Mouse (Mus musculus) hindbrain, embryonic 12.5 days (tissue): Measurements from ENCODE around the gene Prep. TPM values are rescaled to one million over a fixed set of nuclear protein-coding genes. Genes with fewer than 3 reads are reported as not detected.
A peak's percentile ranks its signal among the peaks of the same experiment; 100 is the strongest.

ENCODE experiments used
- ATAC-seq: fragments of 200-750 bp; cut with Nextera tagmentation; 2 replicates; pipeline ENCODE4 v1.8.0; 2017; ENCODE audit warnings: moderate TSS enrichment; ENCODE audit not compliant: low FRiP score
- H3K27ac ChIP-seq: fragments of 300-500 bp; sonication (generic); 2 replicates; pipeline ENCODE4 v1.5.1; 2016; ENCODE audit warnings: mild to moderate bottlenecking
- H3K27me3 ChIP-seq: fragments of 300-500 bp; sonication (generic); 2 replicates; pipeline ENCODE4 v1.6.1; 2016; ENCODE audit warnings: mild to moderate bottlenecking
- H3K36me3 ChIP-seq: fragments of 300-500 bp; sonication (generic); 2 replicates; pipeline ENCODE4 v1.6.1; 2016; ENCODE audit warnings: mild to moderate bottlenecking
- H3K4me1 ChIP-seq: fragments of 300-500 bp; sonication (generic); 2 replicates; pipeline ENCODE4 v1.6.1; 2016
- H3K4me2 ChIP-seq: fragments of 300-500 bp; sonication (generic); replicated peaks from 2 replicates; pipeline ENCODE4 v1.6.1; 2016; ENCODE audit warnings: mild to moderate bottlenecking
- H3K4me3 ChIP-seq: fragments of 300-500 bp; sonication (generic); 2 replicates; pipeline ENCODE4 v1.5.1; 2016; ENCODE audit warnings: mild to moderate bottlenecking
- H3K9ac ChIP-seq: fragments of 300-500 bp; sonication (generic); 2 replicates; pipeline ENCODE4 v1.6.1; 2016; ENCODE audit warnings: mild to moderate bottlenecking, moderate library complexity
- H3K9me3 ChIP-seq: fragments of 300-500 bp; sonication (generic); replicated peaks from 2 replicates; pipeline ENCODE4 v1.6.1; 2016; ENCODE audit warnings: mild to moderate bottlenecking
- WGBS: fragments of 180-500 bp; shearing (Covaris S2); methylation state at CpG from one replicate; pipeline ENCODE4 v1.1.7; 2016; 5-methylcytosine and 5-hydroxymethylcytosine counted together
- polyA plus RNA-seq: library from polyadenylated mRNA; unstranded; fragments of >200 nt; fragmentation: Nextera tagmentation; extraction: Ambion mirVana; gene quantifications from 2 replicates; pipeline ENCODE4 v1.2.1, GENCODE M21; 2016

Gene Prep
- polyA plus RNA-seq: 29.0 and 29.5 TPM in 2 replicates

- Histone ChIP-seq H3K9me3 (no peaks in the 10 kb centered on the region), H3K36me3 (no peaks in the 10 kb centered on the region), H3K4me1 (peaks cover 32% of the 10 kb centered on the region), H3K27me3 (no peaks in the 10 kb centered on the region), H3K4me3 (peak within 1 kb of the TSS; percentile 94), H3K9ac (peak within 1 kb of the TSS; percentile 96), H3K27ac (peak within 1 kb of the TSS; percentile 84), H3K4me2 (peak within 1 kb of the TSS; percentile 60)
- under 1% methylated on average over 34 of the region's 57 CpGs for WGBS
- peak; percentile 93 for ATAC-seq
Measured at GRCm38 (mm10) chr10:45066931-45067308, at the start of gene Prep. Gene Prep, plus strand, starts transcription at chr10:45067203.

DNA sequence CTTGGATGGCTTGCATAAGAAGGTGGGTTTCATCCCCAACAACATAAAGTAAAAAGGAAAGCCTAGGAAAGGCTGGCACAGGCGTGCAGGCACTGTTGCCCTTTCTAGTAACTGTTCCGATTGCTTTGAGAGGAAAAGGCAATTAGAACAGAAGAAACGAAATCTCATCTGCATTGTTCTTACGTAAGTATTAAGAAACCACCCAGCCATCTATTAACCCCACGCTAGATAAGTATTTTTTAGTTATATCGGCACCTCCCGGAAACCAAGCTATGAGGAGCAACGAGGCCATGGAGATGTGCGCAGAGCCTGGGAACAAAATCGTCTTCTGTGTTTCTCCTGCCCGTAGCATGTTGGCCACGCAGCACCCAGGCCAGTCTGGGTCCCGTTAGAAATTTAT lies 49.7 kb upstream of the Prep start:
- Histone ChIP-seq H3K9me3 (0 out of 2 replicates have a peak, but pooled peaks cover 4% of the 10 kb centered on the region), H3K4me2 (no peak overlapping the region), H3K36me3 (no peaks in the 10 kb centered on the region), H3K9ac (no peak overlapping the region), H3K4me1 (no peaks in the 10 kb centered on the region), H3K27ac (no peak overlapping the region), H3K27me3 (no peaks in the 10 kb centered on the region), H3K4me3 (no peak overlapping the region)
- ATAC-seq: no peak
- WGBS: 91% methylated on average over 13 of the region's 13 CpGs

DNA sequence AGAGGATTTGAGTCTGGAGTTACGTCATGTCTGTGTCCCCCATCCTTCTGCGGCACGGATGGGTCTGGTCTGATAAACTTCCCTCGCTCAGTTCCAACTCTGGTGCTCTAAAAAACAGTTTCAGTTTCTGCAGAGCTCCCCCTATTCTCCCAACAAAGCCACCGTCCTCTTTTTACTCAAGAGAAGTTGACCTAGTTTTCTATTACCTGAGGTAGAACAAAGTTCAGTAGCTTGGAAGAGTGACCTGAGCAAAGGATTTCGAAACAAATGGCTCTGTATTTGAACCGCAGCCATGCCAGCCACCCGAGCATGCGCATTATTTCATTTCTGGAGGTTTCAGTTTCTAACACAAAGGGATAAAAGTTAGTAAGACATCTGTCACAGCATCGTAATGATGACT lies 49.2 kb upstream of the Prep start:
- ATAC-seq: no peak
- Histone ChIP-seq H3K27ac (no peak overlapping the region), H3K36me3 (no peaks in the 10 kb centered on the region), H3K9ac (no peak overlapping the region), H3K9me3 (0 out of 2 replicates have a peak, but pooled peaks cover 4% of the 10 kb centered on the region), H3K4me2 (no peak overlapping the region), H3K4me3 (no peak overlapping the region), H3K27me3 (no peaks in the 10 kb centered on the region), H3K4me1 (no peaks in the 10 kb centered on the region)
- WGBS: 88% methylated on average over 10 of the region's 10 CpGs

GRCm38 (mm10) chr10:45019418-45019817 lies 47.6 kb upstream of the Prep start:
- H3K36me3 ChIP-seq: no peaks in the 10 kb centered on the region
- H3K27ac ChIP-seq: no peak overlapping the region
- no peaks in the 10 kb centered on the region for H3K4me1 ChIP-seq
- H3K27me3 ChIP-seq: no peaks in the 10 kb centered on the region
- no peak overlapping the region for H3K4me3 ChIP-seq
- ATAC-seq: no peak
- WGBS: 38% methylated on average over 7 of the region's 7 CpGs
- H3K9me3 ChIP-seq: 0 out of 2 replicates have a peak, but pooled peaks cover 4% of the 10 kb centered on the region
- no peak overlapping the region for H3K4me2 ChIP-seq
- no peak overlapping the region for H3K9ac ChIP-seq

DNA sequence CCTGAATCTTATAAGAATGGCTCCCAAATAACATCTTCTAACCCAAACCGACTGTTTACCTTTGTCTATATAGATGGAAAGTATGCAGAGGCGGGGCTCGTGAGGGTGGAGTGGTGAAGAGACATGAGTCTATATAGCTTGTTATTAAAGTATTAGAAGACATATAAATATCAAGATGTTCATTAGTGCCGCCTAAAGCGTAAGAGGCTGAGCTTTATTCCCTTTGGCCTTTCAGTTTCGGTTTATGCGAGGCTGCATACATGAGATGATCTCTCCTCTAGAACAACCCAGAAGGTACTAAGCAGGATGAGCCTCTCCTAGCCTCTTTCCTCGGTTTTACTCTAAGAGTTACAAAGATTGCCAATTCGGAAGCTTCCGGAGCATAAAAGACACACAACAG lies 47.2 kb upstream of the Prep start:
- Histone ChIP-seq H3K4me2 (no peak overlapping the region), H3K27me3 (no peaks in the 10 kb centered on the region), H3K27ac (no peak overlapping the region), H3K4me1 (no peaks in the 10 kb centered on the region), H3K9me3 (0 out of 2 replicates have a peak, but pooled peaks cover 4% of the 10 kb centered on the region), H3K36me3 (no peaks in the 10 kb centered on the region), H3K9ac (no peak overlapping the region), H3K4me3 (no peak overlapping the region)
- ATAC-seq: no peak
- 85% methylated on average over 10 of the region's 10 CpGs for WGBS

DNA sequence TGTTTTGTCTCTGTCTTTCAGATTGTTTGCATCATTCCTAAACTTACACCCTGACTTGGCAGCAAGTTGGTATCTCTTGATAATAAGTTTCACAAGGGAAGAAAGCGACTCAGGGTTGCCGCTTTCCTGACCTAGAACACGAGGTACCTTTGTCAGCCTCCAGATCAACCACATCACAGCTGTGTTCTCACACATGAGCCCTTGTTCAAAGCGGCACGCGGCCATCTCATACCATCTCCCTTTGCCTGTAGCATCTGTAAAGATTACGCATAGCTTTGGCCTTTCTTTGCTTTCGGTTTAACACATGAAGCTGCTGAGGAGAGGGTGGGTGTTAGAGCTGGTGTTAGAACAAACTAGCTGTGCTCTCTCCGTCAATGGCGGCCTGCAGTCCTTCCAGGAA lies 46.7 kb upstream of the Prep start:
- Histone ChIP-seq H3K4me2 (no peak overlapping the region), H3K4me3 (no peak overlapping the region), H3K36me3 (no peaks in the 10 kb centered on the region), H3K9me3 (0 out of 2 replicates have a peak, but pooled peaks cover 4% of the 10 kb centered on the region), H3K27ac (no peak overlapping the region), H3K27me3 (no peaks in the 10 kb centered on the region), H3K9ac (no peak overlapping the region), H3K4me1 (peaks cover 2% of the 10 kb centered on the region; the same call in 1 of the 2 replicates)
- 92% methylated on average over 10 of the region's 10 CpGs for WGBS
- no peak for ATAC-seq

DNA sequence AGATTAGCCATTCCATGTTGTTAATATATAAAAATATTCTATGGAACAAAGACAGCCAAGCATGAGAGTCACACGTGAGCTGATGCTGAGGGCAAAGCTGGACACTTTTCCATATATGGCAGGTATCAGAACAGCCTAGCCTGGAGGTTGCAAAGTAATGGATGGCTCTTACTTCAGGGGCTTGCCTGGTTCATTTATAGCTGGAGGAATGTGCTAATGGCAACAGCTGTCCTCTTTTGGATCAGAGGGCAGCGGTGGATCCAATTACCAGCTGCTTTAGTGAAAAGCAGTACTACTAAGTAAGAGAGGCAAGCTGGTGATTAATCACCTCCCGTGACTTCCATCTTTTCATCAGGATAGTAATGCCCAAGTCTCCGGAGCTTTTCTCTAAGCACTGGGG lies 41.8 kb upstream of the Prep start:
- no peak for ATAC-seq
- no peaks in the 10 kb centered on the region for H3K27me3 ChIP-seq
- no peaks in the 10 kb centered on the region for H3K36me3 ChIP-seq
- WGBS: 16% methylated on average over 4 of the region's 4 CpGs
- H3K4me3 ChIP-seq: no peak overlapping the region
- H3K9me3 ChIP-seq: no peaks in the 10 kb centered on the region
- H3K4me1 ChIP-seq: peaks cover 4% of the 10 kb centered on the region; the same call in 1 of the 2 replicates
- H3K9ac ChIP-seq: no peak overlapping the region
- no peak overlapping the region for H3K4me2 ChIP-seq
- H3K27ac ChIP-seq: no peak overlapping the region

DNA sequence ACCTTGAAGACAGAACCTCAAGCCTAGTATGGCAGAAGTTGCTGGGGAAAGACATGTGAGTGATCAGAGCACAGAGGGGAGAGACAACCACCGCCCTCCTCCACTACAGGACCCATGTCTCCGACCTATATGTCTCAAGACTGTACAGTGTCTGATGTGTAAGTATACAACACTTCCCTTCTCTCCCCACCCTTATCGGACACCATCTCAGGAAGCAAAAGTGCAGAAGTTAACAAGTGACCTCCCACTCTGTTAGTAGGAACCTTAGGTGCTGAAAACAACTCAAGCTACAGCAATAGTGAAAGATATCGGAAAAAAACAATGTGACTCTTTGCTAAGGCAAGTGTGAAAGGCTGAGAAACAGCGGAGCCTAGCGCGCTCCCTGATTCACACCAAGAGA lies 40.1 kb upstream of the Prep start:
- no peak overlapping the region for H3K4me2 ChIP-seq
- H3K4me1 ChIP-seq: peaks cover 4% of the 10 kb centered on the region; the same call in 1 of the 2 replicates
- H3K9me3 ChIP-seq: no peaks in the 10 kb centered on the region
- no peak for ATAC-seq
- no peak overlapping the region for H3K9ac ChIP-seq
- WGBS: 95% methylated on average over 7 of the region's 7 CpGs
- H3K4me3 ChIP-seq: no peak overlapping the region
- no peak overlapping the region for H3K27ac ChIP-seq
- no peaks in the 10 kb centered on the region for H3K36me3 ChIP-seq
- H3K27me3 ChIP-seq: no peaks in the 10 kb centered on the region

GRCm38 (mm10) chr10:45045268-45045928 lies 21.6 kb upstream of the Prep start:
- Histone ChIP-seq H3K9ac (no peak overlapping the region), H3K4me1 (no peaks in the 10 kb centered on the region), H3K4me2 (no peak overlapping the region), H3K27me3 (no peaks in the 10 kb centered on the region), H3K36me3 (no peaks in the 10 kb centered on the region), H3K27ac (no peak overlapping the region), H3K9me3 (no peaks in the 10 kb centered on the region), H3K4me3 (no peak overlapping the region)
- ATAC-seq: 0 out of 2 replicates have a peak, but pooled peaks have one; percentile 38
- 35% methylated on average over 12 of the region's 12 CpGs for WGBS

- no peak overlapping the region for H3K4me3 ChIP-seq
- no peak overlapping the region for H3K27ac ChIP-seq
- no peaks in the 10 kb centered on the region for H3K9me3 ChIP-seq
- H3K9ac ChIP-seq: no peak overlapping the region
- 69% methylated on average over 11 of the region's 11 CpGs for WGBS
- no peak overlapping the region for H3K4me2 ChIP-seq
- H3K4me1 ChIP-seq: no peaks in the 10 kb centered on the region
- no peaks in the 10 kb centered on the region for H3K27me3 ChIP-seq
- no peak for ATAC-seq
- no peaks in the 10 kb centered on the region for H3K36me3 ChIP-seq
Measured at GRCm38 (mm10) chr10:45048158-45048557, 18.8 kb upstream of the Prep start.

- Histone ChIP-seq H3K4me2 (no peak overlapping the region), H3K27me3 (no peaks in the 10 kb centered on the region), H3K9me3 (no peaks in the 10 kb centered on the region), H3K9ac (no peak overlapping the region), H3K4me1 (no peaks in the 10 kb centered on the region), H3K36me3 (no peaks in the 10 kb centered on the region), H3K4me3 (no peak overlapping the region), H3K27ac (no peak overlapping the region)
- ATAC-seq: no peak
- WGBS: 32% methylated on average over 11 of the region's 11 CpGs
Measured at GRCm38 (mm10) chr10:45048622-45049021, 18.4 kb upstream of the Prep start.

DNA sequence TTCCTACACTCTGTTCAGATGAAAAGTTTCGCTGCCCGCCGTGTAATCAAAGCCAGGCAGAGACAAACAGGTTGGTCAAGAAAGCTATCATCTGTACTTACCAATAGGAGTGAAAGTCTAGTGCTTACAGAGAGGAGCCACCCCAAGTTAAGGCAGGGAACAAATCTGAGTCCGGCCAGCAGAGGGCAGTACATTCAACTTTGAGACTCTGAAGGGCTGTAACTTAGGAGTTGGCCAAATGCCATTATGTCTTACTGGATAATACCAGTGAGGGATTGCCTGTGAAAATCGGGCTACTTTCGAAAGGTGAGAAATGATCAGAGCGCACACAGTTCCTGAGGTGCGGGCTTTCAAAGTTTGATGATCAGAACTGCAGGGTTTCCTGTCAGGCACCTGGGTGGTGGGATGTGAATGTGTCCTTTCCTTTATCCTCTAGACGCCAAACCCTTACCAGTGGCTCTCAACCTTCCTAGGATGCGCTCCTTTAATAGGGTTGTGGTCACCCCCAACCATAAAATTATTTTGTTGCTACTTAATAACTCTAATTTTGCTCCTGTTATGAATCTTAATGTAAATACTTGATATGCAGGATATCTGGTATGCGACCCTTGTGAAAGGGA lies 15.8 kb upstream of the Prep start:
- Histone ChIP-seq H3K9me3 (no peaks in the 10 kb centered on the region), H3K27me3 (no peaks in the 10 kb centered on the region), H3K27ac (no peak overlapping the region), H3K9ac (no peak overlapping the region), H3K4me2 (no peak overlapping the region), H3K36me3 (no peaks in the 10 kb centered on the region), H3K4me1 (no peaks in the 10 kb centered on the region), H3K4me3 (no peak overlapping the region)
- ATAC-seq: peak; percentile 56
- 60% methylated on average over 11 of the region's 11 CpGs for WGBS

- Histone ChIP-seq H3K36me3 (no peaks in the 10 kb centered on the region), H3K9me3 (no peaks in the 10 kb centered on the region; the same call in 1 of the 2 replicates), H3K4me2 (no peak overlapping the region), H3K4me1 (no peaks in the 10 kb centered on the region), H3K27ac (no peak overlapping the region), H3K4me3 (no peak overlapping the region), H3K9ac (no peak overlapping the region), H3K27me3 (no peaks in the 10 kb centered on the region)
- no peak for ATAC-seq
- 90% methylated on average over 6 of the region's 6 CpGs for WGBS
Measured at GRCm38 (mm10) chr10:45058361-45058760, 8.6 kb upstream of the Prep start.
